Mouse (Mus musculus) urinary bladder, postnatal 10 days (tissue): Measurements from ENCODE around the gene Actr6.
"Not testable (repeated sequence)": the region's sequence is repeated elsewhere in the genome, so short reads cannot be mapped to it uniquely, and the experiment has no call there.

Experiments used
- DNase-seq: peaks from one replicate; pipeline ENCODE4 v3.0.0; 2022; ENCODE audit warnings: low spot score

Gene Actr6

DNA sequence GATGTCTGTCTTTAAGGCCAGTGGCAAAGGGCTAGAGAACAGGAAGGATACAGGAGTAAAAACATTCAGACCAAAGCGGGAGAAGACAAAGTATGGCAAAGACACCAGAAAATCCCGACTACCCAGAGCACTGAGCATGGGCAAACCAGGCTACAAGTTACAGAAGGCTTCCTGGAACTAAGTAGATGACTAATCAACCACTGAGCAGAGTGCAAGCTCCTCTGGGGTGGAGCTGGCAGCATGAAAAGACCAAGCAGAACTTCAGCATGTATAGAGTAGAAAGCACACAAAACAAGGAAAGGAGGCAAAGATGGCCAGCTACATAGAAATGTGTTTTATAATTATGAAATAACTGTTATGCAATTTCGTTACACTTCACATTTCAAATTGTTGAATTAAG lies 51.6 kb downstream of the Actr6 start:
- DNase-seq: no peak

DNA sequence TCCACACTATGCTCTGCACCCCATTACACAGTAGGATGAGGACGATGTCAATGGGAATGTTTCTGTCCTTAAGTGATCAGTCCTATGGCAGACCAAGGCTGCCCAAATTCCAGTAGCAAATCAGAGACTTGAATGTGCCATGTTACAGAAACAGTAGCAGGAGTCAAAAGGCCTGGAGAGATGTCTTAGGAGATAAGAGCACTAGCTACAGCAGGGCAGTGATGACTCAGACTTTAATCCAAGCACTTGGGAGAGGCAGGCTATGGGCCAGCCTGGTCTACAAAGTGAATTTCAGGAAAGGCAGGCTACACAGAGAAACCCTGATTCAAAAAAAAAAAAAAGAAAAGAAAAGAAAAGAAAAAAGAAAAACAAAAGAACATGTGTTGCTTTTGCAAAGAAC lies 52.6 kb downstream of the Actr6 start:
- DNase-seq: no peak

DNA sequence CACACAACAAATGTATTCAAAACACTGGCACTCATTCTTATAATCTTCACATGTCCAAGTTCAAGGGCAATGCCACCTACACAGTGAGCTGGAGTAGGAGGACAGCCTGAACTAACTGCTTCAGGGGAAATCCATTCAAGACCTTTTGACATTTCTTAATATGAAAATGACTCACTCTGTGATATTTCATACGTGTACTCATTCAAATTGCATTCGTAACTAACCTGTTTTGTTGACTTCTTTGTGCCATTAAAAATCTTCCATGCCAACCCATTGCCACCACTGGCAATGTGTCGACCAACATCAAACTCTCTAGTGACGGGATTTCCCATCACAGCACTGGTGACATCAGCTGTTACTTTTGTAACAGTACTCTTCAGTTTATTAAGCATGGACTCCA lies 54.0 kb downstream of the Actr6 start:
- no peak for DNase-seq

DNA sequence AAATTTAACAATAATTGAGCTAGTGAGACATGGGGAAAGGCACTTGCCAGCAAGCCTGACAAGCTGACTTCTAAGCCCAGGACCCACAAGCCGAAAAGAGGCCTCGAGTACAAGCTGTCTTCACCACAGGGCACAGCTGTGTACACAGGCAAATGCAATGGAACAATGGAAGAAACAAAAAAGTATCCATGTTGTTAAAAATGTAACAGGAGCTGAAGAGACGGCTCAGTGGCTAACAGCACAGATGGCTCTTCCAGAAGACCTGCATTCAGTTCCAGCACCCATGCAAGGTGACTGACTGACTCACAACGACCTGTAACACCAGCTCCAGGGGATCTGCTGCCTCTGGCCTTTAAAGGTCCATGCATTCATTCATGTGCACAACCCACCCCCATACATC lies 55.5 kb downstream of the Actr6 start:
- no peak for DNase-seq

DNA sequence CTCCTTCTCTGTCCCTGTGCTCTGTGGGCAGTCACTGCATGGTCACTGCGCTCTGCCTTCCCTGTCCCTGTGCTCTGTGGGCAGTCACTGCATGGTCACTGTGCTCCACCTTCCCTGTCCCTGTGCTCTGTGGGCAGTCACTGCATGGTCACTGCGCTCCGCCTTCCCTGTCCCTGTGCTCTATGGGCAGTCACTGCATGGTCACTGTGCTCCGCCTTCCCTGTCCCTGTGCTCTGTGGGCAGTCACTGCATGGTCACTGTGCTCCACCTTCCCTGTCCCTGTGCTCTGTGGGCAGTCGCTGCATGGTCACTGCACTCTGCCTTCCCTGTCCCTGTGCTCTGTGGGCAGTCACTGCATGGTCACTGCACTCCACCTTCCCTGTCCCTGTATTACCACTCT lies 61.7 kb downstream of the Actr6 start:
- DNase-seq: not testable (repeated sequence)

DNA sequence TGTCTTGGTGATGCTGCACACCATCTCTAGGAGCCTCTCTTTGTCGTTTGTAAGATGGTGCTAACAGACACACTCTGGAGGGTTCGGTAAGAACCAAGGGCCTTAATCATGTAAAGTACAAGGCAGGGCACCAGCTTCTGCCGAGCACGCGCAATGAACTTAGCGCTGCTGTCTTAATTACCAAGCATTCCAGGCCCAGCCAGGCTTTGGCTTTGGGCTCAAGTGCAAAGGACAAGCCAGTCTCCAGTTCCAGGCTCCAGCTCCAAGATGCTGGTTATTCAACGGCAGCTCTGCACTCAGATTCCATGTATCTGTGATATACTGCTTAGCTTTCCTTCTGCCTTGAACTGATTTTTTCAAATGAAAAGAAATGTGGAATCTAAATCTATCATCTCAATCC lies 64.5 kb downstream of the Actr6 start:
- DNase-seq: no peak

DNA sequence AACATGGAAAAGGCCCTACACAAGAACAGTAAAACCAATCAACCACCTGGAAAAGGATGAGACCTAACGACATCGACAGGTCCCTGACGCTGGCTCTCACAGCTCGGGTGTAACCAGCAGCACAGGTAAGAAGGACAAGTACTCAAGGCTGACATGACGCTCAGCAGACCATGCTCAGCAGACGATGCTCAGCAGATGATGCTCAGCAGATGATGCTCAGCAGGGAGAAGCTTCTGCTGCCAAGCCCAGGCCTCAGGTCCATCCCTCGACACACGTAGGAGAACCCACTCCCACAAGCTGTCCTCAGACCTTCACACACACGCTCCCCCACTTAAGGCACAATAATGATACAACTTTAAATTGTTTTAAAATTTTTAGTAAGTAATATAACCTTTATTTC lies 66.4 kb downstream of the Actr6 start:
- no peak for DNase-seq

DNA sequence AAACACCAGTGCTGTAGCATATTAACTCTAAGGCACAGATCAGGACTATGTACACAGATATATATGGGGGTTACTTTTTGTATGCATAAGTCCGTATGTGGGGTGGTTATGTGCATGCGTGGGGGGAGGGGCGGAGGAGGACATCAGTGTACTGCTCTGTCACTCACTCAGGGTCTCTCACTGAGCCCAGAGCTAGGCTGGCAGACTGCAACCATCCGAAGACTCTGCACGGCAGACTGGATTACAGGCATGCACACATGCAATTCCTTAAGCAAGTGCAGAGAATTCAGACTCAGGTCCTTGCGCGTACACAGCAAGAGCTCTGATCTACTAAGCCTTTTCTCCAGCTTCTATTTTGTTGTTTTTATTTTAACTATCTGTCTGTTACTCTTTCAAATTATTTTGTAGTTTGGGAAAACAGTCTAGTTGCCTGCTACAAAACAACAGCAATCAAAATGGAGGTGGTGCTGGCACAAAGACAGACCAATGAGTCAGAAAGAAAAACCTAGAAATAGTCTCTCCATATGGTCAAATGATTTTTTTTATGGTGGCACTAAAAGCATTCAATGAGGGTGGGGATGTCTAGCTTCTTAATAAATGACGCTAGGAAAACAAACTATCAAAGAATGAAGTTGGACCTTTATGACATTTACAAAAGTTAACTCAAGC lies 67.0 kb downstream of the Actr6 start:
- no peak for DNase-seq
